Mouse (Mus musculus): Measurements from ENCODE around the gene Tmem86a. TPM values are rescaled to one million over a fixed set of nuclear protein-coding genes. Genes with fewer than 3 reads are reported as not detected.
A peak's percentile ranks its signal among the peaks of the same experiment; 100 is the strongest.

The Tmem86a gene
- polyA plus RNA-seq, 1 experiment from 2014 or later, result 18.0 TPM

- H3K9ac ChIP-seq (ENCODE audit: low read length), result peak overlapping the region; percentile 91
- peak; percentile 60 for ATAC-seq (ENCODE audit: insufficient number of reproducible peaks, insufficient read depth, low FRiP score, low read depth)
- H3K4me2 ChIP-seq (ENCODE audit: low read length), result peak overlapping the region; percentile 91
- under 1% methylated on average over 34 of the region's 34 CpGs for WGBS
- H3K4me1 ChIP-seq (ENCODE audit: control insufficient read depth in 2 of 2, insufficient read depth in 2 of 2, low read length in 2 of 2), result peaks cover 19 to 20% of the 10 kb centered on the region in 2 experiments
- no peaks in the 10 kb centered on the region for H3K27me3 ChIP-seq (ENCODE audit: control insufficient read depth, insufficient read depth, low read length)
- H3K27ac ChIP-seq (replicated peaks in 1 of 2; ENCODE audit: control insufficient read depth in 1 of 2, insufficient read depth in 1 of 2, low read depth in 2 of 2, low read length in 2 of 2), result peak overlapping the region; percentile 79 to 94
- no peaks in the 10 kb centered on the region for H3K9me3 ChIP-seq (ENCODE audit: control insufficient read depth, low read length)
- H3K36me3 ChIP-seq (ENCODE audit: control insufficient read depth, insufficient read depth, low read length), result peaks cover 14% of the 10 kb centered on the region; the same call in 1 of the 2 replicates
- H3K4me3 ChIP-seq (ENCODE audit: control insufficient read depth in 1 of 2, insufficient read depth in 1 of 2, low read depth in 1 of 2, low read length in 2 of 2), result peak overlapping the region; percentile 76 to 90
These were observed 365 bp downstream of the Tmem86a start for GRCm38 (mm10) chr7:47050766-47051165.

- H3K27me3 ChIP-seq (ENCODE audit: control insufficient read depth, insufficient read depth, low read length), result no peaks in the 10 kb centered on the region
- ATAC-seq (ENCODE audit: insufficient number of reproducible peaks, insufficient read depth, low FRiP score, low read depth), result peak; percentile 44
- H3K27ac ChIP-seq (replicated peaks in 1 of 2; ENCODE audit: control insufficient read depth in 1 of 2, insufficient read depth in 1 of 2, low read depth in 2 of 2, low read length in 2 of 2), result peak overlapping the region; percentile 90 to 94
- no peaks in the 10 kb centered on the region for H3K9me3 ChIP-seq (ENCODE audit: control insufficient read depth, low read length)
- H3K4me1 ChIP-seq (ENCODE audit: control insufficient read depth in 2 of 2, insufficient read depth in 2 of 2, low read length in 2 of 2), result peaks cover 19 to 20% of the 10 kb centered on the region in 2 experiments
- H3K4me2 ChIP-seq (ENCODE audit: low read length), result peak overlapping the region; percentile 91
- peaks cover 14% of the 10 kb centered on the region; the same call in 1 of the 2 replicates for H3K36me3 ChIP-seq (ENCODE audit: control insufficient read depth, insufficient read depth, low read length)
- WGBS, result 19% methylated on average over 1 of the region's 2 CpGs
- H3K9ac ChIP-seq (ENCODE audit: low read length), result peak overlapping the region; percentile 91
- peak overlapping the region; percentile 76 to 90 for H3K4me3 ChIP-seq (ENCODE audit: control insufficient read depth in 1 of 2, insufficient read depth in 1 of 2, low read depth in 1 of 2, low read length in 2 of 2)
These were observed 1.2 kb downstream of the Tmem86a start for GRCm38 (mm10) chr7:47051404-47052151.

- Histone ChIP-seq H3K27ac (replicated peaks in 1 of 2; ENCODE audit: control insufficient read depth in 1 of 2, insufficient read depth in 1 of 2, low read depth in 2 of 2, low read length in 2 of 2) (peak overlapping the region; percentile 90 to 94), H3K4me1 (ENCODE audit: control insufficient read depth in 2 of 2, insufficient read depth in 2 of 2, low read length in 2 of 2) (peaks cover 19 to 20% of the 10 kb centered on the region in 2 experiments), H3K9ac (ENCODE audit: low read length) (peak overlapping the region; percentile 39), H3K27me3 (ENCODE audit: control insufficient read depth, insufficient read depth, low read length) (no peaks in the 10 kb centered on the region), H3K4me3 (ENCODE audit: control insufficient read depth in 1 of 2, insufficient read depth in 1 of 2, low read depth in 1 of 2, low read length in 2 of 2) (peak overlapping the region in 1 of 2 experiments; percentile 26; a peak in 2 of 4 replicates), H3K36me3 (ENCODE audit: control insufficient read depth, insufficient read depth, low read length) (peaks cover 14% of the 10 kb centered on the region; the same call in 1 of the 2 replicates), H3K9me3 (ENCODE audit: control insufficient read depth, low read length) (no peaks in the 10 kb centered on the region), H3K4me2 (ENCODE audit: low read length) (peak overlapping the region; percentile 91)
- WGBS, result 6% methylated on average over 3 of the region's 3 CpGs
- ATAC-seq (ENCODE audit: insufficient number of reproducible peaks, insufficient read depth, low FRiP score, low read depth), result peak; percentile 44; the same call in 1 of the 2 replicates
These were observed 1.9 kb downstream of the Tmem86a start for GRCm38 (mm10) chr7:47052276-47052675.

- Histone ChIP-seq H3K4me3 (ENCODE audit: control insufficient read depth in 1 of 2, insufficient read depth in 1 of 2, low read depth in 1 of 2, low read length in 2 of 2) (no peak overlapping the region), H3K4me2 (ENCODE audit: low read length) (no peak overlapping the region), H3K27me3 (ENCODE audit: control insufficient read depth, insufficient read depth, low read length) (no peaks in the 10 kb centered on the region), H3K9ac (ENCODE audit: low read length) (no peak overlapping the region), H3K4me1 (ENCODE audit: control insufficient read depth in 2 of 2, insufficient read depth in 2 of 2, low read length in 2 of 2) (peaks cover 19 to 20% of the 10 kb centered on the region in 2 experiments), H3K36me3 (ENCODE audit: control insufficient read depth, insufficient read depth, low read length) (peaks cover 14% of the 10 kb centered on the region; the same call in 1 of the 2 replicates), H3K27ac (replicated peaks in 1 of 2; ENCODE audit: control insufficient read depth in 1 of 2, insufficient read depth in 1 of 2, low read depth in 2 of 2, low read length in 2 of 2) (no peak overlapping the region), H3K9me3 (ENCODE audit: control insufficient read depth, low read length) (no peaks in the 10 kb centered on the region)
- 89% methylated on average over 15 of the region's 15 CpGs for WGBS
- no peak for ATAC-seq (ENCODE audit: insufficient number of reproducible peaks, insufficient read depth, low FRiP score, low read depth)
These were observed 2.9 kb downstream of the Tmem86a start for GRCm38 (mm10) chr7:47053287-47053686.

- Histone ChIP-seq H3K27me3 (ENCODE audit: control insufficient read depth, insufficient read depth, low read length) (no peaks in the 10 kb centered on the region), H3K4me2 (ENCODE audit: low read length) (no peak overlapping the region), H3K9ac (ENCODE audit: low read length) (no peak overlapping the region), H3K36me3 (ENCODE audit: control insufficient read depth, insufficient read depth, low read length) (peaks cover 14% of the 10 kb centered on the region; the same call in 1 of the 2 replicates), H3K9me3 (ENCODE audit: control insufficient read depth, low read length) (no peaks in the 10 kb centered on the region), H3K4me1 (ENCODE audit: control insufficient read depth in 2 of 2, insufficient read depth in 2 of 2, low read length in 2 of 2) (peaks cover 24 to 25% of the 10 kb centered on the region in 2 experiments), H3K27ac (replicated peaks in 1 of 2; ENCODE audit: control insufficient read depth in 1 of 2, insufficient read depth in 1 of 2, low read depth in 2 of 2, low read length in 2 of 2) (no peak overlapping the region), H3K4me3 (ENCODE audit: control insufficient read depth in 1 of 2, insufficient read depth in 1 of 2, low read depth in 1 of 2, low read length in 2 of 2) (no peak overlapping the region)
- WGBS, result 70% methylated on average over 2 of the region's 2 CpGs
- no peak for ATAC-seq (ENCODE audit: insufficient number of reproducible peaks, insufficient read depth, low FRiP score, low read depth)
These were observed 4.3 kb downstream of the Tmem86a start for GRCm38 (mm10) chr7:47054666-47055065.

- H3K9ac ChIP-seq (ENCODE audit: low read length), result no peak overlapping the region
- no peaks in the 10 kb centered on the region for H3K9me3 ChIP-seq (ENCODE audit: control insufficient read depth, low read length)
- H3K27me3 ChIP-seq (ENCODE audit: control insufficient read depth, insufficient read depth, low read length), result no peaks in the 10 kb centered on the region
- H3K4me3 ChIP-seq (ENCODE audit: control insufficient read depth in 1 of 2, insufficient read depth in 1 of 2, low read depth in 1 of 2, low read length in 2 of 2), result no peak overlapping the region
- H3K4me1 ChIP-seq (ENCODE audit: control insufficient read depth in 2 of 2, insufficient read depth in 2 of 2, low read length in 2 of 2), result peaks cover 25 to 29% of the 10 kb centered on the region in 2 experiments
- no peak overlapping the region for H3K4me2 ChIP-seq (ENCODE audit: low read length)
- peaks cover 14% of the 10 kb centered on the region; the same call in 1 of the 2 replicates for H3K36me3 ChIP-seq (ENCODE audit: control insufficient read depth, insufficient read depth, low read length)
- WGBS, result 66% methylated on average over 9 of the region's 9 CpGs
- H3K27ac ChIP-seq (replicated peaks in 1 of 2; ENCODE audit: control insufficient read depth in 1 of 2, insufficient read depth in 1 of 2, low read depth in 2 of 2, low read length in 2 of 2), result no peak overlapping the region
- no peak for ATAC-seq (ENCODE audit: insufficient number of reproducible peaks, insufficient read depth, low FRiP score, low read depth)
These were observed 5.3 kb downstream of the Tmem86a start for GRCm38 (mm10) chr7:47055744-47056143.

GRCm38 (mm10) chr7:47056273-47056672 lies 5.9 kb downstream of the Tmem86a start:
- Histone ChIP-seq H3K27me3 (ENCODE audit: control insufficient read depth, insufficient read depth, low read length) (no peaks in the 10 kb centered on the region), H3K27ac (replicated peaks in 1 of 2; ENCODE audit: control insufficient read depth in 1 of 2, insufficient read depth in 1 of 2, low read depth in 2 of 2, low read length in 2 of 2) (no peak overlapping the region), H3K9ac (ENCODE audit: low read length) (no peak overlapping the region), H3K4me2 (ENCODE audit: low read length) (no peak overlapping the region), H3K4me3 (ENCODE audit: control insufficient read depth in 1 of 2, insufficient read depth in 1 of 2, low read depth in 1 of 2, low read length in 2 of 2) (no peak overlapping the region), H3K9me3 (ENCODE audit: control insufficient read depth, low read length) (no peaks in the 10 kb centered on the region), H3K36me3 (ENCODE audit: control insufficient read depth, insufficient read depth, low read length) (peaks cover 14% of the 10 kb centered on the region; the same call in 1 of the 2 replicates), H3K4me1 (ENCODE audit: control insufficient read depth in 2 of 2, insufficient read depth in 2 of 2, low read length in 2 of 2) (peaks cover 21 to 26% of the 10 kb centered on the region in 2 experiments)
- ATAC-seq (ENCODE audit: insufficient number of reproducible peaks, insufficient read depth, low FRiP score, low read depth), result no peak
- 79% methylated on average over 4 of the region's 4 CpGs for WGBS
